ENCODE assay signal across 8 mouse cellular contexts in genomic region chr13:58067540-58068103, GRCm38 (mm10). TPM values are rescaled to one million over a fixed set of nuclear protein-coding genes. Genes with fewer than 3 reads are reported as not detected.
DNase-seq lines count a peak whose midpoint lies in the region; ATAC-seq and TF ChIP-seq lines count a peak whose summit lies in the region.

No protein-coding gene starts in this region.

- WGBS in liver, embryonic 14.5 days (ENCODE audit: insufficient replicate concordance): 3% methylated on average over 17 of the region's 17 CpGs

- TF ChIP-seq EP300 in liver, embryonic 14.5 days (IDR thresholded peaks at IDR 0.05; ENCODE audit: low read depth): no peak

- TF ChIP-seq CTCF in liver, embryonic 14.5 days (IDR thresholded peaks at IDR 0.05; ENCODE audit: low read depth): peak; percentile 54

- DNase-seq in CD4-positive helper T cell, adult 2 months (ENCODE audit: low read depth, low spot score): peak; percentile 75
- DNase-seq in adrenal gland, postnatal 10 days: peak; percentile 73
- peak; percentile 42 for DNase-seq in gastrocnemius, postnatal 10 days
- DNase-seq in liver, embryonic 14.5 days (ENCODE audit: low read depth in 3 of 3, low spot score in 3 of 3): peak; percentile 50 to 59 (median 50)
- DNase-seq in natural killer cell, adult 2 months (ENCODE audit: low spot score in 2 of 2): peak; percentile 63 to 66
- DNase-seq in thymus, postnatal 25 days: peak; percentile 70
- no peak for DNase-seq in frontal cortex, postnatal 36 days (ENCODE audit: low spot score in 2 of 2)

- H3K4me3 ChIP-seq in liver, embryonic 14.5 days (ENCODE audit: insufficient read depth in 1 of 2, low read depth in 2 of 2, low read length in 2 of 2): no peak overlapping the region

- peak overlapping the region; percentile 6; the same call in 1 of the 2 replicates for H3K27ac ChIP-seq in liver, embryonic 14.5 days

- no peak overlapping the region for H3K9ac ChIP-seq in liver, embryonic 14.5 days (replicated peaks)

- no peaks in the 10 kb centered on the region for H3K36me3 ChIP-seq in liver, embryonic 14.5 days (replicated peaks; ENCODE audit: control insufficient read depth, insufficient read depth, low read depth)

- no peaks in the 10 kb centered on the region for H3K27me3 ChIP-seq in liver, embryonic 14.5 days (ENCODE audit: control insufficient read depth, insufficient read depth, low read length)

- H3K9me3 ChIP-seq in liver, embryonic 14.5 days (ENCODE audit: control insufficient read depth, low read length): no peaks in the 10 kb centered on the region

- H3K4me2 ChIP-seq in liver, embryonic 14.5 days (ENCODE audit: low read depth): peak overlapping the region; percentile 47

- ATAC-seq in inflammation-experienced regulatory T-cells, adult 6 months: peak; percentile 79
- ATAC-seq in liver, embryonic 14.5 days (ENCODE audit: insufficient read depth): peak; percentile 82

- H3K4me1 ChIP-seq in liver, embryonic 14.5 days (replicated peaks; ENCODE audit: control insufficient read depth in 2 of 2, insufficient read depth in 2 of 2, low read length in 1 of 2): peaks cover 0 to 13% of the 10 kb centered on the region in 2 experiments; a peak in 2 of 4 replicates

RNA-seq across cellular contexts. Expression of gene Klhl3, which starts 45.8 kb away (rescaled TPM):
- total RNA-seq in adrenal gland, postnatal 10 days (2021): 1 to 10 TPM; 2.8 to 2.9 TPM
- 1 to 10 TPM; 1.4 TPM for total RNA-seq in gastrocnemius, postnatal 10 days (2021)
- polyA plus RNA-seq in inflammation-experienced regulatory T-cells, adult 6 months (2017; shearing (Covaris generic)): 10 to 100 TPM in 2 of 3 experiments, 1 to 10 TPM in 1; 4.3 to 14.9 (median 14.6) TPM
- 0.42 and 0.44 TPM in 2 replicates for polyA plus RNA-seq in liver, embryonic 14.5 days (2012; rRNA removed)
- 0.51 and 0.63 TPM in 2 replicates for polyA plus RNA-seq in liver, embryonic 14.5 days (2014; fragmentation: Nextera tagmentation; extraction: Ambion mirVana)

Comparison
In these comparisons a context has a peak if more than half of its experiments do, and no peak if none do; other contexts are left out.
1. DNase-seq: peak in CD4-positive helper T cell, adult 2 months (single experiment), adrenal gland, postnatal 10 days (single experiment), gastrocnemius, postnatal 10 days (single experiment), liver, embryonic 14.5 days (3 of 3), natural killer cell, adult 2 months (2 of 2) and thymus, postnatal 25 days (single experiment); none in frontal cortex, postnatal 36 days (0 of 2).